Mouse (Mus musculus) E14TG2a.4 (cell line): ENCODE data around the gene Bmpr1b.

Experiments
- H3K27me3 ChIP-seq: 2 replicates; pipeline ENCODE4 v1.6.1; 2014; ENCODE audit warnings: low read length, control low read depth; ENCODE audit not compliant: insufficient read depth
- H3K36me3 ChIP-seq: 2 replicates; pipeline ENCODE4 v1.6.1; 2014; ENCODE audit warnings: low read length, control low read depth; ENCODE audit not compliant: insufficient read depth
- H3K4me1 ChIP-seq: replicated peaks from 2 replicates; pipeline ENCODE4 v1.6.1; 2014; ENCODE audit warnings: low read depth, low read length, control low read depth
- H3K4me3 ChIP-seq: replicated peaks from 2 replicates; pipeline ENCODE4 v1.5.1; 2014; ENCODE audit warnings: mild to moderate bottlenecking, low read length
- H3K9me3 ChIP-seq: 2 replicates; pipeline ENCODE4 v1.6.1; 2014; ENCODE audit warnings: low read length, control low read depth
- CTCF ChIP-seq: conservative IDR thresholded peaks from 2 replicates; pipeline ENCODE4 v1.5.1; 2014; ENCODE audit warnings: low read length
- NANOG ChIP-seq: IDR thresholded peaks from 2 replicates; pipeline ENCODE4 v1.6.1; 2014; ENCODE audit warnings: borderline replicate concordance, low read length, mixed read lengths
- POU5F1 ChIP-seq: IDR thresholded peaks from 2 replicates; pipeline ENCODE4 v1.6.1; 2014; ENCODE audit warnings: low read length, borderline replicate concordance

Bmpr1b gene

GRCm38 (mm10) chr3:141919661-141920060, 249.6 kb downstream of the Bmpr1b start:
- Histone ChIP-seq H3K9me3 (no peaks in the 10 kb centered on the region), H3K4me1 (no peaks in the 10 kb centered on the region), H3K4me3 (no peak overlapping the region), H3K36me3 (no peaks in the 10 kb centered on the region), H3K27me3 (no peaks in the 10 kb centered on the region)
- TF ChIP-seq NANOG (no peak), CTCF (no peak), POU5F1 (no peak)

- H3K4me1 ChIP-seq, result no peaks in the 10 kb centered on the region
- no peaks in the 10 kb centered on the region for H3K36me3 ChIP-seq
- no peaks in the 10 kb centered on the region for H3K27me3 ChIP-seq
- TF ChIP-seq NANOG (no peak), CTCF (no peak), POU5F1 (no peak)
- no peak overlapping the region for H3K4me3 ChIP-seq
- H3K9me3 ChIP-seq, result no peaks in the 10 kb centered on the region
These were observed 252.1 kb downstream of the Bmpr1b start for GRCm38 (mm10) chr3:141917166-141917565.

- Histone ChIP-seq H3K4me1 (no peaks in the 10 kb centered on the region), H3K27me3 (no peaks in the 10 kb centered on the region), H3K4me3 (no peak overlapping the region), H3K36me3 (no peaks in the 10 kb centered on the region), H3K9me3 (no peaks in the 10 kb centered on the region)
- no peak for TF ChIP-seq POU5F1
- TF ChIP-seq NANOG, result no peak
- TF ChIP-seq CTCF, result no peak
These were observed 253.2 kb downstream of the Bmpr1b start for GRCm38 (mm10) chr3:141915995-141916394.

- no peaks in the 10 kb centered on the region for H3K36me3 ChIP-seq
- no peaks in the 10 kb centered on the region for H3K9me3 ChIP-seq
- TF ChIP-seq POU5F1, result no peak
- TF ChIP-seq NANOG, result no peak
- no peak for TF ChIP-seq CTCF
- no peaks in the 10 kb centered on the region for H3K4me1 ChIP-seq
- no peak overlapping the region for H3K4me3 ChIP-seq
- H3K27me3 ChIP-seq, result no peaks in the 10 kb centered on the region
These were observed 254.6 kb downstream of the Bmpr1b start for GRCm38 (mm10) chr3:141914588-141914987.

GRCm38 (mm10) chr3:141909136-141909535, 260.1 kb downstream of the Bmpr1b start:
- TF ChIP-seq POU5F1 (no peak), CTCF (no peak), NANOG (no peak)

GRCm38 (mm10) chr3:141905903-141906623, 263.2 kb downstream of the Bmpr1b start:
- TF ChIP-seq NANOG (no peak), POU5F1 (no peak), CTCF (no peak)
- Histone ChIP-seq H3K27me3 (no peaks in the 10 kb centered on the region), H3K4me1 (no peaks in the 10 kb centered on the region), H3K36me3 (no peaks in the 10 kb centered on the region), H3K4me3 (no peak overlapping the region), H3K9me3 (no peaks in the 10 kb centered on the region)

More at GRCm38 (mm10) chr3:141909136-141909535, 260.1 kb downstream of the Bmpr1b start:
- Histone ChIP-seq H3K9me3 (no peaks in the 10 kb centered on the region), H3K4me3 (no peak overlapping the region), H3K27me3 (no peaks in the 10 kb centered on the region), H3K36me3 (no peaks in the 10 kb centered on the region), H3K4me1 (no peaks in the 10 kb centered on the region)

GRCm38 (mm10) chr3:141900361-141900760, 268.9 kb downstream of the Bmpr1b start:
- TF ChIP-seq CTCF, result peak; percentile 90
- no peak for TF ChIP-seq POU5F1
- Histone ChIP-seq H3K4me1 (peaks cover 5% of the 10 kb centered on the region; the same call in 1 of the 2 replicates), H3K36me3 (no peaks in the 10 kb centered on the region)

GRCm38 (mm10) chr3:141899521-141899920, 269.7 kb downstream of the Bmpr1b start:
- Histone ChIP-seq H3K4me1 (peaks cover 5% of the 10 kb centered on the region; the same call in 1 of the 2 replicates), H3K36me3 (no peaks in the 10 kb centered on the region), H3K27me3 (no peaks in the 10 kb centered on the region), H3K4me3 (no peak overlapping the region), H3K9me3 (no peaks in the 10 kb centered on the region)
- TF ChIP-seq CTCF (no peak), POU5F1 (no peak), NANOG (no peak)

More at GRCm38 (mm10) chr3:141900361-141900760, 268.9 kb downstream of the Bmpr1b start:
- Histone ChIP-seq H3K4me3 (no peak overlapping the region), H3K9me3 (no peaks in the 10 kb centered on the region), H3K27me3 (no peaks in the 10 kb centered on the region)
